Mouse (Mus musculus): ENCODE measurements around the gene Rpgrip1. TPM values are rescaled to one million over a fixed set of nuclear protein-coding genes. Genes with fewer than 3 reads are reported as not detected.

Rpgrip1 gene
- total and polyA plus RNA-seq, 3 experiments = 4.8 to 36.0 TPM; not detected in 1

DNA sequence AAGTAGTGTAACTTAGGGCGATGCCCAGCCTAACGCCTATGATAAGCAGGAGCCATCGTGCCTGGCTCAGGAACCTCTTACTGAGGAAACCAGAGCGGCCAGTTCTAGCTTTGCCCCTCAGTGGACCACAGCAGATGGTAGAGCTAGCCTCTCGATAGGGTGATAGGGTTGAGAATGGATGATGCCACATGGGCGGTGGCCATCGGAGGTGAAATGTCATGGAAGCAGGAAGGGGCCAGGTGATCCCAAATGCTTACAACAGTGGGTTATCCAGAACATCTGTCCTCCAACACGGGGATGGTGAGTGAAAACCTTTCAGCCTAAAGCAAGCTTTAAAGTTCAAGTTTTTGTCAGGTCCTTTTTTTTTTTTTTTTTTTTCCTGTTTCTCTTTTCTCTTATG, 48.7 kb upstream of the Rpgrip1 start:
- Histone ChIP-seq H3K9ac (ENCODE audit: control insufficient read depth, low read depth, low read length, poor library complexity, severe bottlenecking) (no peak overlapping the region), H3K79me2 (ENCODE audit: control insufficient read depth, insufficient read depth, low read length, poor library complexity) (no peaks in the 10 kb centered on the region), H3K36me3 (ENCODE audit: control insufficient read depth in 1 of 2, insufficient read depth in 2 of 2, low read length in 2 of 2) (no peaks in the 10 kb centered on the region), H3K27ac (ENCODE audit: control insufficient read depth, low read depth, low read length) (no peak overlapping the region), H3K9me3 (replicated peaks; ENCODE audit: insufficient read depth, low read length) (no peaks in the 10 kb centered on the region), H3K4me3 (ENCODE audit: control insufficient read depth in 1 of 2, insufficient read depth in 1 of 2, low read depth in 2 of 2, low read length in 2 of 2) (no peak overlapping the region), H3K27me3 (ENCODE audit: control insufficient read depth in 1 of 2, insufficient read depth in 2 of 2, low read length in 2 of 2) (no peaks in the 10 kb centered on the region), H3K4me1 (ENCODE audit: control insufficient read depth in 1 of 2, insufficient read depth in 2 of 2, low read length in 2 of 2) (no peaks in the 10 kb centered on the region)
- TF ChIP-seq POLR2AphosphoS2 (IDR thresholded peaks at IDR 0.05; ENCODE audit: low read length) (no peak), MYC (IDR thresholded peaks at IDR 0.05; ENCODE audit: low read depth, low read length) (no peak), BHLHE40 (IDR thresholded peaks at IDR 0.05; ENCODE audit: borderline replicate concordance, low read depth, low read length) (no peak), MAX (IDR thresholded peaks at IDR 0.05; ENCODE audit: low read length) (no peak), RAD21 (IDR thresholded peaks at IDR 0.05; ENCODE audit: low read depth, low read length) (no peak), HCFC1 (IDR thresholded peaks at IDR 0.05; ENCODE audit: low read depth, low read length) (no peak), NELFE (IDR thresholded peaks at IDR 0.05; ENCODE audit: low read depth, low read length) (no peak), MEF2A (IDR thresholded peaks at IDR 0.05; ENCODE audit: extremely low read depth, insufficient replicate concordance, low read depth, low read length, poor library complexity, severe bottlenecking) (no peak), CTCF (IDR thresholded peaks at IDR 0.05 in 2 of 3, conservative IDR thresholded peaks at IDR 0.05 in 1 of 3; ENCODE audit: control insufficient read depth in 1 of 3, insufficient read depth in 1 of 3, low read depth in 2 of 3, low read length in 3 of 3, poor library complexity in 1 of 3, severe bottlenecking in 1 of 3) (no peak), MAZ (IDR thresholded peaks at IDR 0.05; ENCODE audit: low read depth, low read length) (no peak)
- DNase-seq (ENCODE audit: low read depth, low spot score) = no peak

DNA sequence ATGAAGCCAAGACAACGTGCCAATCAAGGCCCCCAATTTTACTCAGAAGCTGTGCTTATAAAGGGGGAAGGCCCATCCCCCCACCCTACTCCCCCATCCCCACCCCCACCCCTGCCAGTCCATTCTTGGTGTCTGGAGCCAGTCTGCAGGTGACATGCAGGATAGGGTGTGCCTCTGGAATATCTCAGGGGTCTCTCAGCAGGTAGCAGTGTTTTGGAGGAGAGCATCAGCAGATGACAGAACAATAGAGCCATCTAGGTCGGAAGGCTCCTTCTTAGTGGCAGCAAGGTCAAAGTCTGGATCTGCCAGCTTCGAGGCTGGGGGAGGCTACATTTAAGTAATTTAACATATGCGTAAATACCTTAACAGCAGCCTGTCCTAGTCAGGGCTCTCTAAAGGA, 44.4 kb upstream of the Rpgrip1 start:
- Histone ChIP-seq H3K36me3 (ENCODE audit: control insufficient read depth in 1 of 2, insufficient read depth in 2 of 2, low read length in 2 of 2) (no peaks in the 10 kb centered on the region), H3K27ac (ENCODE audit: control insufficient read depth, low read depth, low read length) (no peak overlapping the region)

DNA sequence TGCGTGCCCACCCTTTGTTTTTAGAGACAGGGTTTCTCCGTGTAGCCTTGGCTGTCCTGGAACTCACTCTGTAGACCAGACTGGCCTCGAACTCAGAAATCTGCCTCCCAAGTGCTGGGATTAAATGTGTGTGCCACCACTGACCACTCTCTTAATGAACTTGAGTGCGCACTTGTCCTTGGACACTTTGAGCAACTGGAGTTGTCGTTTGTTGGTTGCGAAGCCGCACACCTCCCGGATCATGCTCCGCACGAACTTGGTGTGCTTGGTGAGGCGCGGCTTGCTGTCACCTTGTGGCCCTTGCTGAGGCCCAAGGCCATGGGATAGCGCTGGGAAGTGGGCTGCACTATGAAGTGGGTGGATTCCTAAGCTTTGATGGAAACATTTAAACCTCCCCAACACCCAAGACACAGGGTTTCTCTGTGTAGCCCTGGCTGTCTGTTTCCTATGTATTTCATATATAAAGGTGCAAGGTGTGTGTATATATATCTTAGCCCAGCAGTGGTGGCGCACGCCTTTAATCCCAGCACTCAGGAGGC, 38.8 kb upstream of the Rpgrip1 start:
- H3K27me3 ChIP-seq (ENCODE audit: control insufficient read depth in 1 of 2, insufficient read depth in 2 of 2, low read length in 2 of 2) = no peaks in the 10 kb centered on the region
- no peak for DNase-seq (ENCODE audit: low read depth, low spot score)
- no peak overlapping the region for H3K4me3 ChIP-seq (ENCODE audit: control insufficient read depth in 1 of 2, insufficient read depth in 1 of 2, low read depth in 2 of 2, low read length in 2 of 2)
- no peaks in the 10 kb centered on the region for H3K79me2 ChIP-seq (ENCODE audit: control insufficient read depth, insufficient read depth, low read length, poor library complexity)
- H3K27ac ChIP-seq (ENCODE audit: control insufficient read depth, low read depth, low read length) = no peak overlapping the region
- no peak overlapping the region for H3K9ac ChIP-seq (ENCODE audit: control insufficient read depth, low read depth, low read length, poor library complexity, severe bottlenecking)
- no peaks in the 10 kb centered on the region for H3K4me1 ChIP-seq (ENCODE audit: control insufficient read depth in 1 of 2, insufficient read depth in 2 of 2, low read length in 2 of 2)
- TF ChIP-seq NELFE (IDR thresholded peaks at IDR 0.05; ENCODE audit: low read depth, low read length) (no peak), TBP (IDR thresholded peaks at IDR 0.05; ENCODE audit: low read depth, low read length) (no peak), POLR2AphosphoS2 (IDR thresholded peaks at IDR 0.05; ENCODE audit: low read length) (no peak), SMC3 (IDR thresholded peaks at IDR 0.05; ENCODE audit: low read depth, low read length) (no peak), ZC3H11A (IDR thresholded peaks at IDR 0.05; ENCODE audit: low read depth, low read length) (no peak), CHD1 (IDR thresholded peaks at IDR 0.05; ENCODE audit: low read depth, low read length) (no peak), RCOR1 (IDR thresholded peaks at IDR 0.05; ENCODE audit: low read depth, low read length) (no peak), ZNF384 (IDR thresholded peaks at IDR 0.05; ENCODE audit: low read depth, low read length) (no peak), TAL1 (IDR thresholded peaks at IDR 0.05; ENCODE audit: low read length) (no peak), MYB (IDR thresholded peaks at IDR 0.05; ENCODE audit: low read depth, low read length) (no peak), UBTF (IDR thresholded peaks at IDR 0.05; ENCODE audit: borderline replicate concordance, insufficient read depth, low read depth, low read length) (no peak), MAFK (IDR thresholded peaks at IDR 0.05; ENCODE audit: borderline replicate concordance, low read depth, low read length) (no peak), E2F4 (IDR thresholded peaks at IDR 0.05; ENCODE audit: borderline replicate concordance, low read depth, low read length) (no peak)
- peaks cover 2 to 15% of the 10 kb centered on the region in 2 experiments for H3K36me3 ChIP-seq (ENCODE audit: control insufficient read depth in 1 of 2, insufficient read depth in 2 of 2, low read length in 2 of 2)
- no peaks in the 10 kb centered on the region for H3K9me3 ChIP-seq (replicated peaks; ENCODE audit: insufficient read depth, low read length)

More for the DNA sequence above, 44.4 kb upstream of the Rpgrip1 start:
- Histone ChIP-seq H3K4me3 (ENCODE audit: control insufficient read depth in 1 of 2, insufficient read depth in 1 of 2, low read depth in 2 of 2, low read length in 2 of 2) (no peak overlapping the region), H3K27me3 (ENCODE audit: control insufficient read depth in 1 of 2, insufficient read depth in 2 of 2, low read length in 2 of 2) (no peaks in the 10 kb centered on the region), H3K9ac (ENCODE audit: control insufficient read depth, low read depth, low read length, poor library complexity, severe bottlenecking) (no peak overlapping the region), H3K4me1 (ENCODE audit: control insufficient read depth in 1 of 2, insufficient read depth in 2 of 2, low read length in 2 of 2) (no peaks in the 10 kb centered on the region), H3K9me3 (replicated peaks; ENCODE audit: insufficient read depth, low read length) (no peaks in the 10 kb centered on the region), H3K79me2 (ENCODE audit: control insufficient read depth, insufficient read depth, low read length, poor library complexity) (no peaks in the 10 kb centered on the region)
- no peak for TF ChIP-seq SIN3A (IDR thresholded peaks at IDR 0.05; ENCODE audit: low read length)
- no peak for TF ChIP-seq TBP (IDR thresholded peaks at IDR 0.05; ENCODE audit: low read depth, low read length)
- TF ChIP-seq POLR2A (IDR thresholded peaks at IDR 0.05; ENCODE audit: control insufficient read depth in 1 of 2, insufficient read depth in 1 of 2, low read depth in 1 of 2, low read length in 2 of 2, poor library complexity in 1 of 2) = no peak
- no peak for TF ChIP-seq USF2 (IDR thresholded peaks at IDR 0.05; ENCODE audit: borderline replicate concordance in 1 of 2, insufficient read depth in 1 of 2, low read depth in 1 of 2, low read length in 2 of 2)
- no peak for TF ChIP-seq POLR2AphosphoS2 (IDR thresholded peaks at IDR 0.05; ENCODE audit: low read length)
- TF ChIP-seq RAD21 (IDR thresholded peaks at IDR 0.05; ENCODE audit: low read depth, low read length) = no peak
- TF ChIP-seq JUND (IDR thresholded peaks at IDR 0.05; ENCODE audit: low read depth, low read length) = no peak
- DNase-seq (ENCODE audit: low read depth, low spot score) = no peak
